ENCODE assay signal across 14 mouse cellular contexts in genomic region chr15:93712594-93712993, GRCm38 (mm10).
DNase-seq lines count a peak whose midpoint lies in the region; ATAC-seq and TF ChIP-seq lines count a peak whose summit lies in the region.
"Had no signal": no experiment of that assay in that cellular context is flagged by ENCODE, and none has a peak within 500 bp of the region (broad histone marks: within the 10 kb centered on the region; RNA-seq: fewer than 3 reads in every experiment).

No protein-coding gene starts in this region.

- peak; percentile 83 for DNase-seq in heart, adult 11 months
- DNase-seq in heart, adult 2 months, result no peak
- peak; percentile 22 for DNase-seq in urinary bladder, postnatal 14 days (ENCODE audit: low spot score)
- no peak for DNase-seq in urinary bladder, postnatal 10 days (ENCODE audit: low spot score)
- DNase-seq in lung, postnatal 36 days, result peak; percentile 54
- peak; percentile 68 for DNase-seq in thymus, postnatal 4 days
- no peak for DNase-seq in forebrain, embryonic 11.5 days (ENCODE audit: low spot score)
- DNase-seq: adrenal gland, postnatal 25 days; B cell, adult 2 months; cerebellum, adult 11-12 months had no signal

- H3K27me3 ChIP-seq in heart, adult 2 months (ENCODE audit: control insufficient read depth, insufficient read depth, low read length), result no peaks in the 10 kb centered on the region
- H3K27me3 ChIP-seq in forebrain, embryonic 11.5 days (ENCODE audit: control insufficient read depth, insufficient read depth, low read length), result no peaks in the 10 kb centered on the region
- H3K27me3 ChIP-seq: forebrain, embryonic 12.5 days; heart, embryonic 15.5 days; limb, embryonic 13.5 days had no signal

- TF ChIP-seq CTCF in heart, adult 2 months (IDR thresholded peaks at IDR 0.05), result no peak

- intact Hi-C loops in heart, adult 2 months (cut with DNase I), result no loop called here

- H3K27ac ChIP-seq in heart, adult 2 months, result no peak overlapping the region
- H3K27ac ChIP-seq in forebrain, embryonic 11.5 days (ENCODE audit: low read depth, low read length), result no peak overlapping the region
- H3K27ac ChIP-seq: forebrain, embryonic 12.5 days; heart, embryonic 15.5 days; limb, embryonic 13.5 days had no signal

- H3K79me2 ChIP-seq in heart, adult 2 months (replicated peaks; ENCODE audit: control insufficient read depth, insufficient read depth, low read length), result no peaks in the 10 kb centered on the region

- no peak for TF ChIP-seq POLR2A in heart, adult 2 months (IDR thresholded peaks at IDR 0.05; ENCODE audit: insufficient read depth, low read depth, low read length)

- peaks cover 2% of the 10 kb centered on the region for H3K4me1 ChIP-seq in heart, adult 2 months (ENCODE audit: control insufficient read depth, insufficient read depth, low read length)
- H3K4me1 ChIP-seq in forebrain, embryonic 11.5 days (replicated peaks; ENCODE audit: control insufficient read depth, insufficient read depth, low read length), result no peaks in the 10 kb centered on the region
- H3K4me1 ChIP-seq: forebrain, embryonic 12.5 days had no signal

- no peak for TF ChIP-seq EP300 in heart, adult 2 months (IDR thresholded peaks at IDR 0.05; ENCODE audit: insufficient read depth, low read depth, low read length)

- H3K9me3 ChIP-seq in forebrain, embryonic 11.5 days (ENCODE audit: control insufficient read depth, low read length), result no peaks in the 10 kb centered on the region
- H3K9me3 ChIP-seq: forebrain, embryonic 12.5 days; heart, embryonic 15.5 days; limb, embryonic 13.5 days had no signal

- H3K36me3 ChIP-seq in heart, adult 2 months (ENCODE audit: control insufficient read depth, insufficient read depth, low read length), result no peaks in the 10 kb centered on the region
- no peaks in the 10 kb centered on the region for H3K36me3 ChIP-seq in forebrain, embryonic 11.5 days (ENCODE audit: control insufficient read depth, insufficient read depth, low read length)
- H3K36me3 ChIP-seq: forebrain, embryonic 12.5 days; heart, embryonic 15.5 days; limb, embryonic 13.5 days had no signal

- H3K4me3 ChIP-seq in heart, adult 2 months, result no peak overlapping the region
- H3K4me3 ChIP-seq in forebrain, embryonic 11.5 days (ENCODE audit: low read depth, low read length), result no peak overlapping the region
- H3K4me3 ChIP-seq: forebrain, embryonic 12.5 days; heart, embryonic 15.5 days; limb, embryonic 13.5 days had no signal

- H3K9ac ChIP-seq in heart, adult 2 months (ENCODE audit: low read depth, low read length), result no peak overlapping the region
- H3K9ac ChIP-seq in forebrain, embryonic 11.5 days (ENCODE audit: low read length), result no peak overlapping the region
- H3K9ac ChIP-seq: forebrain, embryonic 12.5 days; heart, embryonic 15.5 days; limb, embryonic 13.5 days had no signal

- no peak for ATAC-seq in forebrain, embryonic 11.5 days (replicated peaks; ENCODE audit: low FRiP score)
- no peak for ATAC-seq in cerebellum, adult (ENCODE audit: insufficient number of reproducible peaks, low FRiP score, low TSS enrichment)

- WGBS in heart, adult 2 months, result 74% methylated on average over 10 of the region's 10 CpGs
- WGBS in forebrain, embryonic 11.5 days, result 84% methylated on average over 10 of the region's 10 CpGs

- no peak overlapping the region for H3K4me2 ChIP-seq in forebrain, embryonic 11.5 days (ENCODE audit: low read depth, low read length, severe bottlenecking)
- H3K4me2 ChIP-seq: forebrain, embryonic 12.5 days; heart, embryonic 15.5 days; limb, embryonic 13.5 days had no signal

Comparison
In these comparisons a context has a peak if more than half of its experiments do, and no peak if none do; other contexts are left out.
1. DNase-seq: peak in heart, adult 11 months (single experiment), urinary bladder, postnatal 14 days (single experiment), lung, postnatal 36 days (single experiment) and thymus, postnatal 4 days (single experiment); none in heart, adult 2 months (0 of 2), urinary bladder, postnatal 10 days (single experiment) and forebrain, embryonic 11.5 days (single experiment).